Mouse (Mus musculus) neutrophil, adult 83 days (primary cell): Measurements from ENCODE around the gene Gm13769. TPM values are rescaled to one million over a fixed set of nuclear protein-coding genes. Genes with fewer than 3 reads are reported as not detected.

ENCODE experiments used
- total RNA-seq, 2 experiments: library from RNA; stranded (reverse); gene quantifications; one replicate each; pipeline ENCODE4 v1.2.4; 2023

The Gm13769 gene
- total RNA-seq = not detected

DNA sequence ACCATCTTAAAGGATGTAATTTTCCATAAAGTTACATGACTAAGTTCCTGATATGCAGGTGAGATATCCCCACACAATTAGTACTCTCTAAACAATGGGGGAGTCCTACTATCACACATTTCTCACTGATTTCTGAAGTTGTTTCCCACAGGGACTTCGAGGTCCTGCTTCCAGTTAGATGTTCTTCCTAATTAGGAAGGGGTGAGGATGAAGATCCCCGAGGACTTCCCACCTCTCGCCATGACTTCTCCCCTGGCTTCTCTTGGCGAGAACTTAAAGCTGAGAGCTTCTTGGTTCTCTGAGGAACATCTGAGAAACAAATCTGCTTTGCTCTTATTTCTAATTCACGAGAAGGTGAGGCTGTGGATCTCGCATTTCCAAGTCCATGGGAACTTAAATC lies at the start of gene Gm13769:
Gene Gm13769, plus strand, starts transcription at position 301 of the 400 bp plus-strand sequence.

DNA sequence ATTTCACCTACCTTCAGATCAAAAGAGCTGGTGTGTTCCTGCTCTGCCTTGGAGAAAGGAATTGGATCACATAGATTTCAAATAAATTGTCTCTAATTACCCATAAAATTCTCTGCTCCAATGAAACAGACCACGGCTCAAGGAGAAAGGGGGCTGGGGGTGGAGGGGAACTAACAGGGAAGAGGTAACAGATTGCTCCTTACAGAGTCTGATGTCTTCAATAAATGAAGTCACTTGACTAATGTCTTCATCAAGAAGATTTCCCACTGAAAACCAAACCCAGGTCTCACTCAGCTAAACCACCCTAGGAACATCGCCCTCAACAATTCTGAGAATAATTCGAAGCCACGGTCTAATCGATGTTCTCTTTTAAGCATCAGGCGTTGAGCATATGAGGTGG lies 29.3 kb upstream of the Gm13769 start, which contains the start of gene Olfr1272:
Gene Olfr1272, minus strand, starts transcription at position 101 of the 400 bp plus-strand sequence.

Other genes with a start within 250 kb of the Gm13769 start
- gene Olfr1269, start 200.8 kb upstream of the Gm13769 start, total RNA-seq = not detected
- gene Olfr32, start 179.9 kb upstream of the Gm13769 start, total RNA-seq = not detected
- not detected for gene Olfr1270, start 169.1 kb upstream of the Gm13769 start, total RNA-seq
- under 1 TPM; 0.22 to 0.53 TPM for gene Olfr1506, start 97.7 kb upstream of the Gm13769 start, total RNA-seq
- gene Olfr142, start 64.6 kb upstream of the Gm13769 start, total RNA-seq = not detected
- gene Olfr1271, start 51.2 kb upstream of the Gm13769 start, total RNA-seq = not detected
- not detected for gene Olfr1272, start 29.4 kb upstream of the Gm13769 start, total RNA-seq
- not detected for gene Olfr1274-ps, start 76.5 kb downstream of the Gm13769 start, total RNA-seq